In the genomic region with DNA sequence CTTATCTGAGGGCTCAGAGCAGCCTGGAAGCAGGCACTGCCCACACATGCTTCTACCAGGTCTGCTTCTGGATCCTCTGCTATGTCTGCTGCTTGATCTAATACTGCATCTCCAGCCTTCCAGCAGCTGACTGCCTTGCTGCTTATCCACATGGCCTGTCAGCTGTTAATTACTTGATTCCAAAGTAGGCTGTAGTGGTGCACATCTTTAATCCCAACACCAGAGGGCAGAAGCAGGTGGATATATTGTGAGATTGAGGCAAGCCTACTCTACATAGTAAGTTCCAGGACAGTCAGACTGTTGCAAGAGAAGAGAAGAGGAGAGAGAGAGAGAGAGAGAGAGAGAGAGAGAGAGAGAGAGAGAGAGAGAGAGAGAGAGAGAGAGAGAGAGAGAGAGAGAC, we compare ENCODE assay signal across 9 mouse cellular contexts. TPM values are rescaled to one million over a fixed set of nuclear protein-coding genes. Genes with fewer than 3 reads are reported as not detected.
DNase-seq lines count a peak whose midpoint lies in the region; ATAC-seq and TF ChIP-seq lines count a peak whose summit lies in the region.
"Had no signal": no experiment of that assay in that cellular context is flagged by ENCODE, and none has a peak within 500 bp of the region (broad histone marks: within the 10 kb centered on the region; RNA-seq: fewer than 3 reads in every experiment).

No protein-coding gene starts in this region.

- no peaks in the 10 kb centered on the region for H3K36me3 ChIP-seq in midbrain, postnatal 0 days (ENCODE audit: insufficient read depth, low read length)
- H3K36me3 ChIP-seq in midbrain, embryonic 16.5 days (ENCODE audit: control insufficient read depth, insufficient read depth, low read length) = no peaks in the 10 kb centered on the region

- no peaks in the 10 kb centered on the region for H3K9me3 ChIP-seq in midbrain, postnatal 0 days (ENCODE audit: low read length)
- H3K9me3 ChIP-seq in midbrain, embryonic 16.5 days (replicated peaks; ENCODE audit: control insufficient read depth, low read length, poor library complexity, severe bottlenecking) = no peaks in the 10 kb centered on the region

- no peak overlapping the region for H3K9ac ChIP-seq in midbrain, postnatal 0 days (replicated peaks; ENCODE audit: low read length, poor library complexity, severe bottlenecking)
- H3K9ac ChIP-seq in midbrain, embryonic 16.5 days (ENCODE audit: low read depth, low read length) = no peak overlapping the region

- no peak overlapping the region for H3K27ac ChIP-seq in midbrain, postnatal 0 days (ENCODE audit: low read depth, low read length)
- no peak overlapping the region for H3K27ac ChIP-seq in midbrain, embryonic 16.5 days (ENCODE audit: low read length)

- H3K27me3 ChIP-seq in midbrain, postnatal 0 days (ENCODE audit: insufficient read depth, low read length) = no peaks in the 10 kb centered on the region
- no peaks in the 10 kb centered on the region for H3K27me3 ChIP-seq in midbrain, embryonic 16.5 days (ENCODE audit: control insufficient read depth, insufficient read depth, low read depth, low read length)

- no peak overlapping the region for H3K4me3 ChIP-seq in midbrain, postnatal 0 days (ENCODE audit: low read depth, low read length)
- H3K4me3 ChIP-seq in midbrain, embryonic 16.5 days (ENCODE audit: low read depth, low read length) = no peak overlapping the region

- no peak for ATAC-seq in midbrain, postnatal 0 days (ENCODE audit: low FRiP score)
- no peak for ATAC-seq in midbrain, embryonic 16.5 days
- ATAC-seq in granulocyte monocyte progenitor cell, adult 5-6 weeks (replicated peaks; ENCODE audit: poor library complexity, severe bottlenecking) = peak; percentile 84

- no peaks in the 10 kb centered on the region for H3K4me1 ChIP-seq in midbrain, postnatal 0 days (ENCODE audit: insufficient read depth, low read length)
- no peaks in the 10 kb centered on the region for H3K4me1 ChIP-seq in midbrain, embryonic 16.5 days (ENCODE audit: control insufficient read depth, insufficient read depth, low read length)

- DNase-seq in embryo, embryonic 10 days (ENCODE audit: low spot score) = peak; percentile 52
- no peak for DNase-seq in embryo, embryonic 9.5 days (ENCODE audit: extremely low spot score)
- DNase-seq in midbrain, postnatal 0 days (ENCODE audit: low spot score) = peak; percentile 49
- peak; percentile 22 for DNase-seq in mesoderm, embryonic 11.5 days (ENCODE audit: low read depth, low spot score)
- DNase-seq in thymus, postnatal 25 days = no peak
- DNase-seq in B cell, adult 2 months = no peak

- H3K4me2 ChIP-seq in midbrain, postnatal 0 days (ENCODE audit: low read depth, low read length, poor library complexity, severe bottlenecking) = no peak overlapping the region
- no peak overlapping the region for H3K4me2 ChIP-seq in midbrain, embryonic 16.5 days (ENCODE audit: low read length)

- peak; percentile 56 for TF ChIP-seq CTCF in midbrain, postnatal 0 days (IDR thresholded peaks at IDR 0.05)

RNA-seq across cellular contexts. Expression of gene Rhag, which starts 26.4 kb away (rescaled TPM):
- total RNA-seq in midbrain, postnatal 0 days (2014; rRNA removed) = not detected in 2 replicates
- not detected in 2 replicates for polyA plus RNA-seq in midbrain, postnatal 0 days (2015; fragmentation: Nextera tagmentation; extraction: Ambion mirVana)
- polyA plus RNA-seq in midbrain, embryonic 16.5 days (2015; fragmentation: Nextera tagmentation; extraction: Ambion mirVana) = 0.15 and 0.17 TPM in 2 replicates
- total RNA-seq in granulocyte monocyte progenitor cell, adult 5-6 weeks (2014; fragmentation: Nextera tagmentation) = 0.19 TPM in 1 of 2 replicates, not detected in the other
- 0.17 TPM in 1 of 2 replicates, not detected in the other for total RNA-seq in granulocyte monocyte progenitor cell, adult 5-6 weeks (2017)

RNA-seq across cellular contexts. Expression of gene Crisp2, which starts 30.5 kb away (rescaled TPM):
- total RNA-seq in midbrain, postnatal 0 days (2014; rRNA removed) = not detected in 2 replicates
- not detected in 2 replicates for polyA plus RNA-seq in midbrain, postnatal 0 days (2015; fragmentation: Nextera tagmentation; extraction: Ambion mirVana)
- polyA plus RNA-seq in midbrain, embryonic 16.5 days (2015; fragmentation: Nextera tagmentation; extraction: Ambion mirVana) = not detected in 2 replicates
- total RNA-seq in granulocyte monocyte progenitor cell, adult 5-6 weeks (2014; fragmentation: Nextera tagmentation) = not detected in 2 replicates
- total RNA-seq in granulocyte monocyte progenitor cell, adult 5-6 weeks (2017) = 0.88 TPM in 1 of 2 replicates, not detected in the other
- polyA plus RNA-seq: heart, embryonic 16.5 days had no signal

RNA-seq across cellular contexts. Expression of gene 9130008F23Rik, which starts 43.1 kb away (rescaled TPM):
- total RNA-seq in midbrain, postnatal 0 days (2014; rRNA removed) = 0.38 and 2.2 TPM in 2 replicates
- polyA plus RNA-seq in midbrain, postnatal 0 days (2015; fragmentation: Nextera tagmentation; extraction: Ambion mirVana) = 0.86 and 1.3 TPM in 2 replicates
- 0.37 and 1.1 TPM in 2 replicates for polyA plus RNA-seq in midbrain, embryonic 16.5 days (2015; fragmentation: Nextera tagmentation; extraction: Ambion mirVana)
- 3.0 and 5.0 TPM in 2 replicates for total RNA-seq in granulocyte monocyte progenitor cell, adult 5-6 weeks (2014; fragmentation: Nextera tagmentation)
- total RNA-seq in granulocyte monocyte progenitor cell, adult 5-6 weeks (2017) = 5.6 and 6.2 TPM in 2 replicates

Comparison
In these comparisons a context has a peak if more than half of its experiments do, and no peak if none do; other contexts are left out.
1. DNase-seq: peak in embryo, embryonic 10 days (single experiment), midbrain, postnatal 0 days (single experiment) and mesoderm, embryonic 11.5 days (single experiment); none in embryo, embryonic 9.5 days (single experiment), thymus, postnatal 25 days (single experiment) and B cell, adult 2 months (0 of 2).